Mouse (Mus musculus): ENCODE data around the gene Bbs12. TPM values are rescaled to one million over a fixed set of nuclear protein-coding genes. Genes with fewer than 3 reads are reported as not detected.

Bbs12 gene
- polyA plus RNA-seq, 1 experiment from 2014 or later = 4.7 TPM

DNA sequence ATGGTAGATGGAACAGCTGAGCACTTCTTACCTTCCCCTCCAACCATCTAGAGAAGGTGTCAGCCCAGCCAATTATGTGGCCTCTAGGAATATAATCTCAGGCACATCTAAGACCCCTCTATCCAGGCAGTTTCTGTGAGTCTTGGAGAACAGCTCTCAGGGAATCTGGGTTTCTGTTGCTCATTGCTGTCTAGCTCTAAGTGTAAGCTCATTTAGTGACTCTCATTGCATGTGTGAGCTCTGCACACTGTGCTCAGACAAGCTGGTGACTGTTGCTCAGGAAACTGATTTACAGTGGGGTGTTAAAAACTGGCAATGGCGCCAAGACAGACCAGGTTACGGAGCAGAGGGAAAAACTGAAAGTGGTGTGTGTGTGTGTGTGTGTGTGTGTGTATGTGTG is 20.4 kb upstream of the Bbs12 start:
- 76% methylated on average over 2 of the region's 2 CpGs for WGBS
- ATAC-seq (ENCODE audit: low FRiP score) = no peak

GRCm38 (mm10) chr3:37292654-37293053 is 19.7 kb upstream of the Bbs12 start:
- no peak for ATAC-seq (ENCODE audit: low FRiP score)
- 72% methylated on average over 2 of the region's 2 CpGs for WGBS

More for the DNA sequence above, 20.4 kb upstream of the Bbs12 start:
- no peak overlapping the region for H3K4me2 ChIP-seq
- H3K27me3 ChIP-seq (replicated peaks) = no peaks in the 10 kb centered on the region
- H3K9ac ChIP-seq (replicated peaks) = no peak overlapping the region
- H3K27ac ChIP-seq (replicated peaks) = no peak overlapping the region
- H3K9me3 ChIP-seq (replicated peaks) = no peaks in the 10 kb centered on the region
- no peak overlapping the region for H3K4me3 ChIP-seq (replicated peaks)
- no peaks in the 10 kb centered on the region for H3K4me1 ChIP-seq
- H3K36me3 ChIP-seq = no peaks in the 10 kb centered on the region

GRCm38 (mm10) chr3:37299470-37299869 is 12.9 kb upstream of the Bbs12 start:
- Histone ChIP-seq H3K9me3 (replicated peaks) (no peaks in the 10 kb centered on the region), H3K27ac (replicated peaks) (no peak overlapping the region)

More at GRCm38 (mm10) chr3:37292654-37293053, 19.7 kb upstream of the Bbs12 start:
- Histone ChIP-seq H3K4me3 (replicated peaks) (no peak overlapping the region), H3K36me3 (no peaks in the 10 kb centered on the region), H3K27ac (replicated peaks) (no peak overlapping the region), H3K4me1 (no peaks in the 10 kb centered on the region), H3K4me2 (no peak overlapping the region), H3K9me3 (replicated peaks) (no peaks in the 10 kb centered on the region), H3K27me3 (replicated peaks) (no peaks in the 10 kb centered on the region), H3K9ac (replicated peaks) (no peak overlapping the region)

DNA sequence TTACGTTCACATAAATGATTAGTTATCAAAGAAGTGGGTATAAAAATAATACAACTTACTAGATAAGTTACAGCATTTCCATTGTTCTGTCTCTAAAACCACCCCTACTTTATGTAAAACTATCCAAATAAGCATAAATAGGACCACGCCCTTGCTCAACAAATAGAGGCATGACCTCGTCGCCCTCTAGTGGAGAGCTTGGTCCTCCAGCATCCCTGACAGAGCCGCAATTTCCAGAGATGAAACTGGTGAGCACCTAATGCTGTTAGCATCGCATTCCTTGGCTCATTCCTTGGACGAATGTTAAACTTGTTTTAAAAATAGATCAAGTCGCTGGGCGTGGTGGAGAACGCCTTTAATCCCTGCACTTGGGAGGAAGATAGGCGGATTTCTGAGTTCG is 9.7 kb upstream of the Bbs12 start:
- no peak overlapping the region for H3K27ac ChIP-seq (replicated peaks)
- H3K4me3 ChIP-seq (replicated peaks) = no peak overlapping the region
- no peak overlapping the region for H3K4me2 ChIP-seq
- H3K4me1 ChIP-seq = no peaks in the 10 kb centered on the region
- no peaks in the 10 kb centered on the region for H3K27me3 ChIP-seq (replicated peaks)
- no peaks in the 10 kb centered on the region for H3K9me3 ChIP-seq (replicated peaks)
- H3K36me3 ChIP-seq = no peaks in the 10 kb centered on the region
- H3K9ac ChIP-seq (replicated peaks) = no peak overlapping the region
- no peak for ATAC-seq (ENCODE audit: low FRiP score)
- 44% methylated on average over 12 of the region's 12 CpGs for WGBS

More at GRCm38 (mm10) chr3:37299470-37299869, 12.9 kb upstream of the Bbs12 start:
- Histone ChIP-seq H3K9ac (replicated peaks) (no peak overlapping the region), H3K36me3 (no peaks in the 10 kb centered on the region), H3K27me3 (replicated peaks) (no peaks in the 10 kb centered on the region), H3K4me3 (replicated peaks) (no peak overlapping the region), H3K4me1 (no peaks in the 10 kb centered on the region), H3K4me2 (no peak overlapping the region)
- 86% methylated on average over 3 of the region's 3 CpGs for WGBS
- ATAC-seq (ENCODE audit: low FRiP score) = no peak

DNA sequence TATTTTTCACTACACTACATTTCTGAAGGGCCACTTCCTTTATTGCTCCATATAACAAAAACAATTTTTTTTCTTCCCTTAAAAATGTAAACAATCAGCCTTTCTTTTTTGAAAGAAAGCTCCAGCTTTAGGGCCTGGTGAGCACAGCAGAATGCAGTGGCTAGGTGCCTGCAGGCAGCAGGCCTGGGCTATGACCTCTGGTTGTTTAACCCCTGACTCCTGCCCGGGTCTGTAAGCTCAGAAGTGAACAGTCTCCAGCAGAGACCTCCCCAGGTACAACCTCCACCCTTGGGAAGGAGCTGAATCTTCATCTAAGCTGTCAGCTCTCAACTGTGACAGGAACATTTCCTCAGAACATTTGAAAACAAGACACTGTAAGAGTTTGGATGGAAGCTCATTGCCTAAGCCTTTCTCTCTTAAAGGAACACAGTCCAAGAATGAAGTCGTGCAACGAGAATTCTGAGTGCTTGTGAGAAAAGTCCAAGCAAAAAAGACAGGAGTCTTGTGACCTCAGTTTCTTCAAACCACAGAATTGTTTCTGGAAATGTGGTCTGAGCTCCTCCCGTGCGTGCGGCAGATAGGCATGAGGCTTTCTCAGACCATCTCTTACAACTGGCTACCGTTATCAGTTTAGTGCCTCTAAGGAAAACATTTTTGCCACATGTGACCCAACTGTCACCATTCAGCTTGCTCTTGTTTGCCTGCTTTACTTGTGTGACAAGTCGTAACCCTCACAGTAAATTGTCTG is 8.8 kb upstream of the Bbs12 start:
- no peak overlapping the region for H3K9ac ChIP-seq (replicated peaks)
- no peak overlapping the region for H3K4me3 ChIP-seq (replicated peaks)
- no peaks in the 10 kb centered on the region for H3K4me1 ChIP-seq
- H3K36me3 ChIP-seq = no peaks in the 10 kb centered on the region
- no peaks in the 10 kb centered on the region for H3K9me3 ChIP-seq (replicated peaks)
- H3K27me3 ChIP-seq (replicated peaks) = no peaks in the 10 kb centered on the region
- no peak overlapping the region for H3K4me2 ChIP-seq
- H3K27ac ChIP-seq (replicated peaks) = no peak overlapping the region
- no peak for ATAC-seq (ENCODE audit: low FRiP score)
- 81% methylated on average over 8 of the region's 8 CpGs for WGBS

GRCm38 (mm10) chr3:37311897-37312369 is 421 bp upstream of the Bbs12 start:
- H3K27ac ChIP-seq (replicated peaks) = peak overlapping the region; percentile 84
- H3K4me2 ChIP-seq = peak overlapping the region; percentile 77
- peak overlapping the region; percentile 81 for H3K9ac ChIP-seq (replicated peaks)
- H3K4me3 ChIP-seq (replicated peaks) = peak overlapping the region; percentile 60
- peaks cover 11% of the 10 kb centered on the region for H3K4me1 ChIP-seq
- 2% methylated on average over 10 of the region's 10 CpGs for WGBS
- no peak for ATAC-seq (ENCODE audit: low FRiP score)
- no peaks in the 10 kb centered on the region for H3K9me3 ChIP-seq (replicated peaks)
- H3K27me3 ChIP-seq (replicated peaks) = no peaks in the 10 kb centered on the region
- H3K36me3 ChIP-seq = no peaks in the 10 kb centered on the region

DNA sequence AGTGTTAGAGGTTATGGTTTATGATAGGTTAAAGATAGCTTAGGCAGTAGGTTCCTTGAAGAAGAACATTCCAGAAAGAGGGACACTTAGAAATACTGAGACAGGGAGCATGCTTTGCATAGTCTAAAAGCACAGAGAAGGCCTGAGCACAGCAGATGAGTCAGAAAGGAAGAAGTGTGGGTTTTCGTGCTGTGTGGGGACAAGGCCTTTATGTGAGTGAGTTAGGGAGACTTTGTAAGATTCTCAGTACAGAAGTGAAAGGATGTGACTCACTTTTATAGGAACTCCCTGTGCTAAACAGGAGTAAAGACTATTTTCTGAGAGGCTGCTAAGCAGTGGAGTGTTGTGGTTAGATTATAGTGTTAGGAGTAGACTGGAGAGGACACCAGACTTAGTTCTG is 1.0 kb downstream of the Bbs12 start:
- ATAC-seq (ENCODE audit: low FRiP score) = no peak
- Histone ChIP-seq H3K4me2 (peak overlapping the region; percentile 77), H3K4me3 (replicated peaks) (peak overlapping the region; percentile 60), H3K4me1 (peaks cover 11% of the 10 kb centered on the region), H3K9me3 (replicated peaks) (no peaks in the 10 kb centered on the region), H3K9ac (replicated peaks) (no peak overlapping the region; the same call in 1 of the 2 replicates), H3K27ac (replicated peaks) (no peak overlapping the region), H3K27me3 (replicated peaks) (no peaks in the 10 kb centered on the region), H3K36me3 (no peaks in the 10 kb centered on the region)
- WGBS = 37% methylated on average over 1 of the region's 1 CpGs

DNA sequence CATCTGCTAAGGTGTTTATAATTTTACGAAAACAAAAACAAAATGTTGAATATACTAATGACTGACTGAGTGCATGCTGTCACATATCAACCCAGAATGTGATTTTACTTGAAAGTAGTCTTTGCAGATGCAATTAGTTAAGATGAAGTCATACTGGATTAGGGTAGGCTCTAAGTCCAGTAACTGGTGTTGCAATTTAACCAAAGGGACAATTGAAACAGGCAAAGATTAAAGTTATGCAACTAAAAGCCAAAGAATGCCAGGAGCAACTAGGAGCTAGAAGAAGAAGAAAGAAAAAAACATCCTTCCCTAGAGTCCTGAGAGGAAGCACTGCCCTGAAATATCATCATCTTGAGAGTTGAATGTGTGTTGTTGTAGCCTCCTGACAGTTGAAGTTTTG is 3.9 kb downstream of the Bbs12 start:
- H3K9me3 ChIP-seq (replicated peaks) = no peaks in the 10 kb centered on the region
- no peak overlapping the region for H3K4me2 ChIP-seq
- H3K4me1 ChIP-seq = peaks cover 11% of the 10 kb centered on the region
- peaks cover 11% of the 10 kb centered on the region; the same call in 1 of the 2 replicates for H3K36me3 ChIP-seq
- no peak for ATAC-seq (ENCODE audit: low FRiP score)
- no peak overlapping the region for H3K4me3 ChIP-seq (replicated peaks)
- no peak overlapping the region for H3K27ac ChIP-seq (replicated peaks)
- WGBS = 100% methylated on average over 1 of the region's 1 CpGs
- no peaks in the 10 kb centered on the region for H3K27me3 ChIP-seq (replicated peaks)
- no peak overlapping the region for H3K9ac ChIP-seq (replicated peaks)

DNA sequence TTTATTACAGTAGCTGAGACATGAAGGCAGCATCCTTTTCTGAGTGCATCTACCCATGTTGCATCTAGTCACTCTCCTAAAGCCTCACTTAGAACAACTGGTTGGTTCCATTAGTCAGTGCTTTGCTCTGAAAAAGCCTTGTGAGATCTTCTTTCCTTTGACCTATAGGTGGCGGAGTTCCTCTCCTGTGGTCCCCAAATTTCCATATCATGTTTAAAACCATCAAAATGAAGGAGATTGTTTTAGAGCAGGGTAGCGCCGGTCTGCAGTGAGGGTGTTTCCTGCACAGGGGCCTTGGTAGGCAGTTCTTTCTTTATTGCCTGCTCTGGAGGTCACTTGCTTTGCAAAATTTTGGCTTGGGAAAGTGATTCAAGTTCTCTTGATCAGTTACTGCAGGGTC is 12.0 kb downstream of the Bbs12 start:
- ATAC-seq (ENCODE audit: low FRiP score) = no peak
- Histone ChIP-seq H3K4me2 (no peak overlapping the region), H3K27ac (replicated peaks) (no peak overlapping the region), H3K9me3 (replicated peaks) (no peaks in the 10 kb centered on the region), H3K4me1 (no peaks in the 10 kb centered on the region), H3K4me3 (replicated peaks) (no peak overlapping the region), H3K27me3 (replicated peaks) (no peaks in the 10 kb centered on the region), H3K36me3 (peaks cover 11% of the 10 kb centered on the region; the same call in 1 of the 2 replicates), H3K9ac (replicated peaks) (no peak overlapping the region)
- 63% methylated on average over 3 of the region's 3 CpGs for WGBS

- ATAC-seq (ENCODE audit: low FRiP score) = no peak
- H3K4me2 ChIP-seq = no peak overlapping the region
- 88% methylated on average over 5 of the region's 5 CpGs for WGBS
Observed at GRCm38 (mm10) chr3:37325317-37326112, 13.2 kb downstream of the Bbs12 start.

GRCm38 (mm10) chr3:37326627-37327026 is 14.3 kb downstream of the Bbs12 start:
- Histone ChIP-seq H3K36me3 (no peaks in the 10 kb centered on the region), H3K4me3 (replicated peaks) (no peak overlapping the region), H3K27ac (replicated peaks) (no peak overlapping the region), H3K4me1 (no peaks in the 10 kb centered on the region), H3K9me3 (replicated peaks) (no peaks in the 10 kb centered on the region), H3K4me2 (no peak overlapping the region), H3K9ac (replicated peaks) (no peak overlapping the region), H3K27me3 (replicated peaks) (no peaks in the 10 kb centered on the region)
- no peak for ATAC-seq (ENCODE audit: low FRiP score)
- WGBS = 93% methylated on average over 3 of the region's 3 CpGs

More at GRCm38 (mm10) chr3:37325317-37326112, 13.2 kb downstream of the Bbs12 start:
- Histone ChIP-seq H3K27me3 (replicated peaks) (no peaks in the 10 kb centered on the region), H3K4me1 (no peaks in the 10 kb centered on the region), H3K36me3 (0 out of 2 replicates have a peak, but pooled peaks cover 3% of the 10 kb centered on the region), H3K9ac (replicated peaks) (no peak overlapping the region), H3K4me3 (replicated peaks) (no peak overlapping the region), H3K27ac (replicated peaks) (no peak overlapping the region), H3K9me3 (replicated peaks) (no peaks in the 10 kb centered on the region)

DNA sequence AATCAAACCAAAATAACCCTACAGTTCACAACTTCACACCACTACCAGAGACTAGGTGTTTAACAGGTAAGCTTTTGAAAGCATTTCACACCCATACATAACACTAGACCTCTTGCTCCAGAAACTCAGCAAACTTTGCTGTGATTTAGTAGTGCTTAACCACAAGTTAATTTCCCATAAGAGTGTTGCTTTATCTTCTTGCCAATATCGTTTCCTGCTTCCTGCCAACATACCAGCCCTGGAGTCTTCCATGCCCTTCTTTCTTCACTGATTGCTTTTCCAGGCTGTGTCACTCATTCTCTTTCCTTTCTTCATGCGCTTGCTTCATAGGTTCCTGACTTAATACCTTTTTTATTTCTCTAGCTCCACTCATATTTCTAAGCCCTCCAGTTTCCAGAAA is 16.1 kb downstream of the Bbs12 start:
- H3K27ac ChIP-seq (replicated peaks) = no peak overlapping the region
- no peaks in the 10 kb centered on the region for H3K27me3 ChIP-seq (replicated peaks)
- no peaks in the 10 kb centered on the region for H3K4me1 ChIP-seq
- no peak overlapping the region for H3K4me2 ChIP-seq
- no peaks in the 10 kb centered on the region for H3K36me3 ChIP-seq
- no peaks in the 10 kb centered on the region for H3K9me3 ChIP-seq (replicated peaks)
- ATAC-seq (ENCODE audit: low FRiP score) = no peak
- WGBS = 75% methylated on average over 2 of the region's 2 CpGs
- H3K9ac ChIP-seq (replicated peaks) = no peak overlapping the region
- no peak overlapping the region for H3K4me3 ChIP-seq (replicated peaks)
